Mouse (Mus musculus): Measurements from ENCODE around the gene Olfr1500. TPM values are rescaled to one million over a fixed set of nuclear protein-coding genes. Genes with fewer than 3 reads are reported as not detected.
"Not testable (repeated sequence)": the region's sequence is repeated elsewhere in the genome, so short reads cannot be mapped to it uniquely, and the experiment has no call there.

Olfr1500 gene
- total RNA-seq (2021) = not detected
- long read RNA-seq, experiment 1 = 0 reads
- long read RNA-seq, experiment 2 = 0 reads

GRCm38 (mm10) chr19:13830388-13830787 lies at the start of gene Olfr1500:
Olfr1500 (minus strand) TSS chr19:13830488.
- DNase-seq (ENCODE audit: low spot score in 2 of 2) = no peak

GRCm38 (mm10) chr19:13861495-13861894 lies 31.2 kb upstream of the Olfr1500 start, which contains the start of gene Olfr1502:
Olfr1502 (plus strand) TSS chr19:13861795.
- no peak for DNase-seq (ENCODE audit: low spot score in 2 of 2)

GRCm38 (mm10) chr19:13850592-13850991 lies 20.3 kb upstream of the Olfr1500 start, which contains the start of gene Olfr1501:
Olfr1501 (minus strand) TSS chr19:13850692.
- not testable (repeated sequence) for DNase-seq (ENCODE audit: low spot score in 2 of 2)

- DNase-seq (ENCODE audit: low spot score in 2 of 2) = no peak
Measured at GRCm38 (mm10) chr19:13828447-13828846, 1.8 kb downstream of the Olfr1500 start.

- no peak for DNase-seq (ENCODE audit: low spot score in 2 of 2)
Measured at GRCm38 (mm10) chr19:13820847-13821246, 9.4 kb downstream of the Olfr1500 start.

GRCm38 (mm10) chr19:13819347-13819746 lies 10.9 kb downstream of the Olfr1500 start, which contains the start of gene Olfr1499:
Olfr1499 (minus strand) TSS chr19:13819447.
- DNase-seq (ENCODE audit: low spot score in 2 of 2) = no peak

GRCm38 (mm10) chr19:13818827-13819226 lies 11.5 kb downstream of the Olfr1500 start:
- no peak for DNase-seq (ENCODE audit: low spot score in 2 of 2)

- no peak for DNase-seq (ENCODE audit: low spot score in 2 of 2)
Measured at GRCm38 (mm10) chr19:13812823-13813222, 17.5 kb downstream of the Olfr1500 start.

- not testable (repeated sequence) for DNase-seq (ENCODE audit: low spot score in 2 of 2)
Measured at GRCm38 (mm10) chr19:13805486-13805885, 24.8 kb downstream of the Olfr1500 start.

GRCm38 (mm10) chr19:13798102-13798501 lies 32.2 kb downstream of the Olfr1500 start, which contains the start of gene Olfr1497:
Olfr1497 (minus strand) TSS chr19:13798202.
- no peak for DNase-seq (ENCODE audit: low spot score in 2 of 2)

- DNase-seq (ENCODE audit: low spot score in 2 of 2) = no peak
Measured at GRCm38 (mm10) chr19:13777578-13777977, 52.7 kb downstream of the Olfr1500 start, which contains the start of gene Olfr1496. Olfr1496 (plus strand) TSS chr19:13777878.

Other genes with a start within 250 kb of the Olfr1500 start
- not detected for gene Olfr1484, start 247.0 kb downstream of the Olfr1500 start, total RNA-seq (2021)
- gene Olfr1487, start 213.1 kb downstream of the Olfr1500 start, total RNA-seq (2021) = not detected
- gene Olfr1489, start 198.9 kb downstream of the Olfr1500 start, total RNA-seq (2021) = not detected
- gene Olfr1490, start 179.4 kb downstream of the Olfr1500 start, total RNA-seq (2021) = not detected
- gene Olfr1491, start 133.2 kb downstream of the Olfr1500 start, total RNA-seq (2021) = not detected
- gene Olfr1493-ps1, start 107.2 kb downstream of the Olfr1500 start, total RNA-seq (2021) = not detected
- gene Olfr1494, start 90.8 kb downstream of the Olfr1500 start, total RNA-seq (2021) = not detected
- gene Olfr1495, start 65.9 kb downstream of the Olfr1500 start, total RNA-seq (2021) = not detected
- gene Olfr1496, start 52.6 kb downstream of the Olfr1500 start, total RNA-seq (2021) = not detected
- gene Olfr1497, start 32.3 kb downstream of the Olfr1500 start, total RNA-seq (2021) = not detected
- gene Olfr1499, start 11.0 kb downstream of the Olfr1500 start, total RNA-seq (2021) = not detected
- not detected for gene Olfr1501, start 20.2 kb upstream of the Olfr1500 start, total RNA-seq (2021)
- not detected for gene Olfr1502, start 31.3 kb upstream of the Olfr1500 start, total RNA-seq (2021)
- gene Olfr1504, start 67.4 kb upstream of the Olfr1500 start, total RNA-seq (2021) = not detected
- not detected for gene Olfr1505, start 83.0 kb upstream of the Olfr1500 start, total RNA-seq (2021)